Mouse (Mus musculus) stomach, postnatal 0 days (tissue): ENCODE data around the gene Cwc22. TPM values are rescaled to one million over a fixed set of nuclear protein-coding genes. Genes with fewer than 3 reads are reported as not detected.

Experiments used
- ATAC-seq: fragments of 200-750 bp; cut with Nextera tagmentation; 2 replicates; pipeline ENCODE4 v1.8.0; 2017; ENCODE audit not compliant: low FRiP score, low TSS enrichment
- DNase-seq: peaks from one replicate; pipeline ENCODE4 v3.0.0-alpha.2; 2016; ENCODE audit warnings: low spot score
- H3K27ac ChIP-seq: fragments of 300-500 bp; sonication (generic); replicated peaks from 2 replicates; pipeline ENCODE4 v1.5.1; 2014; ENCODE audit warnings: mild to moderate bottlenecking, control low read depth
- H3K27me3 ChIP-seq: fragments of 300-500 bp; sonication (generic); 2 replicates; pipeline ENCODE4 v1.6.1; 2014; ENCODE audit warnings: low read length; ENCODE audit not compliant: control insufficient read depth, insufficient read depth
- H3K36me3 ChIP-seq: fragments of 300-500 bp; sonication (generic); 2 replicates; pipeline ENCODE4 v1.6.1; 2014; ENCODE audit warnings: low read length, mixed read lengths; ENCODE audit not compliant: control insufficient read depth, insufficient read depth
- H3K4me1 ChIP-seq: fragments of 300-500 bp; sonication (generic); replicated peaks from 2 replicates; pipeline ENCODE4 v1.6.1; 2014; ENCODE audit warnings: antibody characterized with exemption; ENCODE audit not compliant: control insufficient read depth, insufficient read depth
- H3K4me2 ChIP-seq: fragments of 300-500 bp; sonication (generic); replicated peaks from 2 replicates; pipeline ENCODE4 v1.6.1; 2014; ENCODE audit warnings: low read depth, mild to moderate bottlenecking, control low read depth, moderate library complexity
- H3K4me3 ChIP-seq: fragments of 300-500 bp; sonication (generic); 2 replicates; pipeline ENCODE4 v1.5.1; 2014; ENCODE audit warnings: low read depth, low read length, control low read depth
- H3K9ac ChIP-seq: fragments of 300-500 bp; sonication (generic); 2 replicates; pipeline ENCODE4 v1.6.1; 2014; ENCODE audit warnings: mild to moderate bottlenecking, low read length, control low read depth, mixed read lengths
- H3K9me3 ChIP-seq: fragments of 300-500 bp; sonication (generic); 2 replicates; pipeline ENCODE4 v1.6.1; 2016; ENCODE audit warnings: low read length; ENCODE audit not compliant: control insufficient read depth
- CTCF ChIP-seq: IDR thresholded peaks from 2 replicates; pipeline ENCODE4 v1.5.1; 2016; ENCODE audit warnings: antibody characterized with exemption, low read depth, mild to moderate bottlenecking, moderate library complexity
- EP300 ChIP-seq: optimal IDR thresholded peaks from 2 replicates; pipeline ENCODE3; 2016; ENCODE audit warnings: antibody characterized with exemption
- WGBS: fragments of 180-500 bp; shearing (Covaris S2); extraction: QIAGEN DNeasy Blood & Tissue Kit; methylation state at CpG from one replicate; pipeline ENCODE4 v1.1.7; 2014; 5-methylcytosine and 5-hydroxymethylcytosine counted together
- polyA plus RNA-seq: library from polyadenylated mRNA; unstranded; fragments of >200 nt; fragmentation: Nextera tagmentation; extraction: Ambion mirVana; gene quantifications from 2 replicates; pipeline ENCODE4 v1.2.1, GENCODE M21; 2015

The Cwc22 gene
- polyA plus RNA-seq, 1 experiment from 2014 or later = 13.7 TPM

DNA sequence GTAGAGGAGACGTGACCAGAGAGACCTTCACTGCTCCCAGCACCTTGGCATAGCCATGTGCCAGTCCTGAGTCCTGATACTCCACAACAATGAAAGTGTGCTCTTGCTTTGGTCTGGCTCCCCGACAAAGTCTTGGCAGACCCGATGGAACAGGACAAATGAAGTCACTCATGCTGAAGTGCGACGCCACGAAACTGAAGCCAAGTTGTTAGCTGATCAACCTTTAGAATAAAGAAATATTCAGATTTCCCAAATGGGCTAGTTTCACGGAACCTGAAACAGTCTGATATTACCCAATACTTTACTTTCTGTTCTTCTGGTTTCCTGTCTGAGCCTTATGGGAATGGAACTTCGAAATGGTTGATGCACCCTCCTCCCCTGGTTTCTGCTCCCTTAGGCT is 32.9 kb upstream of the Cwc22 start:
- Histone ChIP-seq H3K9me3 (no peaks in the 10 kb centered on the region), H3K4me2 (no peak overlapping the region), H3K9ac (no peak overlapping the region), H3K27ac (no peak overlapping the region), H3K4me1 (no peaks in the 10 kb centered on the region), H3K4me3 (no peak overlapping the region), H3K27me3 (no peaks in the 10 kb centered on the region), H3K36me3 (no peaks in the 10 kb centered on the region)
- DNase-seq = no peak
- no peak for TF ChIP-seq CTCF
- no peak for TF ChIP-seq EP300
- 88% methylated on average over 8 of the region's 8 CpGs for WGBS
- no peak for ATAC-seq

DNA sequence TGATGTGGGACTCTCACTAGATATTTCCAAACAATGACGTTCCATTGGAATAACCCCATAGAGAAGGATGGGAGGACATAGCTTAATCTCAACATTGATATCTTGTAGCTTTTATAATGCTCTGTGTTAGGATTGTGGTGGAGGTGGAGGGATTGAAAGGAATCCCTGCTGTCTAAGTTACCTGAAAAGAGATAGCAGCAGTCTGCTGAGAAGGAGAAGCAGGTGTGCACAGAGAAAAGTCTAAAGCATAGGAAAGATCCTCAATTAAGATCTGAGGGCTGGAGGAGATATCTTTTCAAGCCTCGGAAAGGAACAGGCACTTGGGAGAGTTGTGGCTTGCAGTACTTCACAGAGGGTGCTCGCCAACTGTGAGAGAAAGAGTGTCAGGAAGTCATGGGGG is 32.1 kb upstream of the Cwc22 start:
- no peaks in the 10 kb centered on the region for H3K27me3 ChIP-seq
- no peak overlapping the region for H3K4me3 ChIP-seq
- 89% methylated on average over 3 of the region's 3 CpGs for whole genome bisulfite sequencing
- H3K27ac ChIP-seq = no peak overlapping the region
- no peak overlapping the region for H3K4me2 ChIP-seq
- DNase-seq = no peak
- H3K36me3 ChIP-seq = no peaks in the 10 kb centered on the region
- no peak overlapping the region for H3K9ac ChIP-seq
- no peaks in the 10 kb centered on the region for H3K4me1 ChIP-seq
- no peak for ATAC-seq
- TF ChIP-seq CTCF = no peak
- no peak for TF ChIP-seq EP300
- H3K9me3 ChIP-seq = no peaks in the 10 kb centered on the region

DNA sequence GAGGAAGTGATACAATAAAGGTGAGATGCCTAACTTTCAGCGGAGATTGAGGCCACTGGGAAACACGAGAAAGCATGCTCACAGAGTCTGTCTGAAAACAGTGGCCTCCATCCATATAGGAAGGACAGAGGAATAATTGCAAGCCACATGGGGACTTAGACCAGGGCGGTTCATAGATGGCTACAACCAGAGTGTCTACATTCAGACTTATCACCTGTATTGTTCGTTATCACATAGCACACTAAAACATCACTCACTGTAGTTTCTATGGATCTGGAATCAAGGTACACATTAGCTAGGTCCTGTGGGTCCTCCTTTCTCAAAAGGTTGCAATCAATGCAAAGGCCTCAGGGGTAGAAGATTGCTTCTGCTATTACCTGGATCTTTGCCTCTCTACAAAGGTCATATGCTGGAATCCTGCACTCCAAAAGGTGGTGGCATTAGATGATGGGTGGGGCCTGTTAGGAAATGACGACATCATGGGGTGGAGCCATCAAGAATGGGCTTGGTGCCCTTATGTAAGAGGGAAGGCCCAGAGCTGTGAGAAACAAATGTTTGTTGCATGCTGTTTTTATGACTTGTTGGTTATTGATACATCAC is 30.2 kb upstream of the Cwc22 start:
- Histone ChIP-seq H3K4me1 (no peaks in the 10 kb centered on the region), H3K27ac (no peak overlapping the region), H3K4me3 (no peak overlapping the region), H3K27me3 (no peaks in the 10 kb centered on the region), H3K4me2 (no peak overlapping the region), H3K36me3 (no peaks in the 10 kb centered on the region), H3K9ac (no peak overlapping the region), H3K9me3 (no peaks in the 10 kb centered on the region)
- TF ChIP-seq EP300 (no peak), CTCF (no peak)
- ATAC-seq = no peak
- DNase-seq = no peak
- WGBS = 82% methylated on average over 5 of the region's 5 CpGs

DNA sequence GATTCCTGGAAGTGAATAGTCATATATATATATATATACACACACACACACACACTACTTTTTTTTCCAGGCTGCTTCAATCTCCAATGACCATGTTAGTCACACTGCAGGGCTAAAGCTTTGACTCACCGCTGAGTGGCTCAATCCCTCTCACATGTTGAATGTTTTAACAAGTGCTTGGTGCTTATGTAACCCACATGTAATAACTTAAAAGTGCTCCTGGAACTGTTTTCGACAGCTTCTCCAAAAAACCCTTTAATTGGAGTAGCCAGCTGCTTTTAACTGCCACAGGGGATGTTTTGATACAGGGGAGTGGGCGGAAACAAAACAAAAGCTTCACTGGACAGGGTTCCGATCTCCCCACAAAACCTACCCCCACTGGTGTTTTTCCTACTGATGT is 29.4 kb upstream of the Cwc22 start:
- no peak for DNase-seq
- Histone ChIP-seq H3K4me3 (no peak overlapping the region), H3K9ac (no peak overlapping the region), H3K36me3 (no peaks in the 10 kb centered on the region), H3K27me3 (no peaks in the 10 kb centered on the region), H3K4me1 (no peaks in the 10 kb centered on the region), H3K9me3 (no peaks in the 10 kb centered on the region), H3K4me2 (no peak overlapping the region), H3K27ac (no peak overlapping the region)
- no peak for TF ChIP-seq CTCF
- no peak for TF ChIP-seq EP300
- no peak for ATAC-seq
- WGBS = 75% methylated on average over 4 of the region's 4 CpGs

DNA sequence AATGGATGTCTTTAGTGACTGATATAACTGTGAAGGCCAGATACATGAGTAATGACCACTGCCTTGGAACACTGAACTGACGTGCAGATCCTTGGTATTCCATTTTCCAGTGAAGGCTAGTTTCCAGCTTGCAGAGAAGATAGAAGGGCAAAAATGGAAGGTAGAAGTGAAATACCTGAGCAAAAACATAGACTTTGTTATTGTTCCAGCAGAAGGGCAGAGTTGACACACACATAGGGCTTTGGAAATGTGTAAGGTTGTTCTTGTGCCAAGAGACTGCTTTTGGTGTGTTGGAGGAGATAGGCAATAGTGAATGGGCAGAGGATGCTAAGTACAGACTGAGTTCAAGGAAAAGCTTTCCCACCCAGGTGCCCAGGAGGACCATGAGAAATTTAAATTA is 28.8 kb upstream of the Cwc22 start:
- Histone ChIP-seq H3K4me2 (no peak overlapping the region), H3K9me3 (no peaks in the 10 kb centered on the region), H3K36me3 (no peaks in the 10 kb centered on the region), H3K4me3 (no peak overlapping the region), H3K27ac (no peak overlapping the region), H3K9ac (no peak overlapping the region), H3K4me1 (no peaks in the 10 kb centered on the region), H3K27me3 (no peaks in the 10 kb centered on the region)
- DNase-seq = no peak
- 59% methylated on average over 1 of the region's 1 CpGs for WGBS
- no peak for ATAC-seq
- no peak for TF ChIP-seq CTCF
- TF ChIP-seq EP300 = no peak

DNA sequence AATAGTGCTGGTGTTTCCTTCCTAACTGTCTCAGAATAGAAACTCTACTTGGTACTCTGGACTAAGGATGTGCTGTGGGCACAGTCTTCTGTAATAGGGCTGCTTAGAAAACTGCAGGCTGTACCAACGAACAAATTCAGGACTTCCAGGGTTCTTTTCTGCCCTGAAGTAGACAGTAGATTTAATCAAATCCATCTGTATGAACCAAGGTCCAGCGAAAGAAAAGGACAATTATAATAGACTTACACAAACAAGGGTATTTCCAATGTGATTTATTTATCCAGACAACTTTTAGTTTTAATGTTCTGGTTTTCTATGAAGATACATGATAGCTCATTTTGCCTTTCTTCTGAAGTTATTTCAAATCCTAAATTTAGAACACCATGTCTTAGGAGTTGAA is 28.2 kb upstream of the Cwc22 start:
- Histone ChIP-seq H3K36me3 (no peaks in the 10 kb centered on the region), H3K9ac (no peak overlapping the region), H3K27ac (no peak overlapping the region), H3K4me2 (no peak overlapping the region), H3K9me3 (no peaks in the 10 kb centered on the region), H3K27me3 (no peaks in the 10 kb centered on the region), H3K4me1 (no peaks in the 10 kb centered on the region), H3K4me3 (no peak overlapping the region)
- DNase-seq (no peak), ATAC-seq (no peak)
- 61% methylated on average over 2 of the region's 2 CpGs for WGBS
- TF ChIP-seq CTCF (no peak), EP300 (no peak)
